In genomic region chr11:95383331-95383986, GRCm38 (mm10) we compare ENCODE assay signal across 9 mouse cellular contexts. TPM values are rescaled to one million over a fixed set of nuclear protein-coding genes. Genes with fewer than 3 reads are reported as not detected.
DNase-seq lines count a peak whose midpoint lies in the region; ATAC-seq and TF ChIP-seq lines count a peak whose summit lies in the region.
"Had no signal": no experiment of that assay in that cellular context is flagged by ENCODE, and none has a peak within 500 bp of the region (broad histone marks: within the 10 kb centered on the region; RNA-seq: fewer than 3 reads in every experiment).

No protein-coding gene starts in this region.

- no peaks in the 10 kb centered on the region for H3K27me3 ChIP-seq in liver, embryonic 15.5 days
- H3K27me3 ChIP-seq: lung, embryonic 15.5 days had no signal

- H3K27ac ChIP-seq in bone marrow, adult 2 months (ENCODE audit: control insufficient read depth, insufficient read depth, low read depth, low read length, poor library complexity): peak overlapping the region; percentile 36; the same call in 1 of the 2 replicates
- peak overlapping the region; percentile 94 for H3K27ac ChIP-seq in liver, embryonic 15.5 days (replicated peaks)
- H3K27ac ChIP-seq: lung, embryonic 15.5 days had no signal

- no peaks in the 10 kb centered on the region for H3K9me3 ChIP-seq in liver, embryonic 15.5 days (replicated peaks)
- H3K9me3 ChIP-seq: lung, embryonic 15.5 days had no signal

- no peak for TF ChIP-seq POLR2A in bone marrow, adult 2 months (IDR thresholded peaks at IDR 0.05; ENCODE audit: borderline replicate concordance, control insufficient read depth, low read depth, low read length)

- H3K36me3 ChIP-seq in liver, embryonic 15.5 days (replicated peaks): peaks cover 71% of the 10 kb centered on the region

- H3K4me2 ChIP-seq in liver, embryonic 15.5 days: peak overlapping the region; percentile 77

- no peak overlapping the region for H3K9ac ChIP-seq in liver, embryonic 15.5 days

- no peak for ATAC-seq in liver, embryonic 15.5 days (ENCODE audit: insufficient read depth)

- no peaks in the 10 kb centered on the region; the same call in 1 of the 2 replicates for H3K4me1 ChIP-seq in bone marrow, adult 2 months (ENCODE audit: control insufficient read depth, insufficient read depth, low read length)
- peaks cover 42% of the 10 kb centered on the region for H3K4me1 ChIP-seq in liver, embryonic 15.5 days (replicated peaks)

- DNase-seq in kidney, postnatal 25 days: peak; percentile 35 to 61
- no peak for DNase-seq in kidney, postnatal 4 days
- peak; percentile 79 to 83 for DNase-seq in heart, adult 9 months (ENCODE audit: low spot score in 2 of 2)
- DNase-seq in thymus, postnatal 10 days (ENCODE audit: low spot score in 2 of 2): no peak
- DNase-seq in adrenal gland, postnatal 36 days: no peak
- DNase-seq: adrenal gland, postnatal 10 days had no signal

- TF ChIP-seq CTCF in bone marrow, adult 2 months (IDR thresholded peaks at IDR 0.05; ENCODE audit: control insufficient read depth, insufficient read depth, low read length): no peak

- no peak overlapping the region for H3K4me3 ChIP-seq in bone marrow, adult 2 months (replicated peaks; ENCODE audit: control insufficient read depth, low read depth, low read length)
- no peak overlapping the region for H3K4me3 ChIP-seq in liver, embryonic 15.5 days (replicated peaks)

- 63% methylated on average over 5 of the region's 5 CpGs for WGBS in bone marrow, adult 2 months
- 72% methylated on average over 5 of the region's 5 CpGs for WGBS in liver, embryonic 15.5 days (ENCODE audit: insufficient replicate concordance)

RNA-seq across cellular contexts. Expression of gene Slc35b1, which starts 1.0 kb away (rescaled TPM):
- polyA plus RNA-seq in bone marrow, adult 2 months (2011; ENCODE audit: insufficient read depth, insufficient read length, low replicate concordance, missing spikeins): 34.9 and 49.3 TPM in 2 replicates
- 39.2 and 40.6 TPM in 2 replicates for polyA plus RNA-seq in liver, embryonic 15.5 days (2015; fragmentation: Nextera tagmentation; extraction: Ambion mirVana)
- 10 to 100 TPM; 70.3 to 75.0 TPM for total RNA-seq in adrenal gland, postnatal 36 days (2021)

RNA-seq across cellular contexts. Expression of gene Spop, which starts 30.4 kb away (rescaled TPM):
- 57.9 and 61.3 TPM in 2 replicates for polyA plus RNA-seq in bone marrow, adult 2 months (2011; ENCODE audit: insufficient read depth, insufficient read length, low replicate concordance, missing spikeins)
- 66.6 and 67.5 TPM in 2 replicates for polyA plus RNA-seq in liver, embryonic 15.5 days (2015; fragmentation: Nextera tagmentation; extraction: Ambion mirVana)
- 100 to 1,000 TPM; 154 TPM for total RNA-seq in adrenal gland, postnatal 36 days (2021)

RNA-seq across cellular contexts. Expression of gene Fam117a, which starts 46.6 kb away (rescaled TPM):
- polyA plus RNA-seq in bone marrow, adult 2 months (2011; ENCODE audit: insufficient read depth, insufficient read length, low replicate concordance, missing spikeins): 167 and 178 TPM in 2 replicates
- polyA plus RNA-seq in liver, embryonic 15.5 days (2015; fragmentation: Nextera tagmentation; extraction: Ambion mirVana): 75.3 and 78.9 TPM in 2 replicates
- total RNA-seq in adrenal gland, postnatal 36 days (2021): 10 to 100 TPM; 13.7 to 15.4 TPM

Comparison
In these comparisons a context has a peak if more than half of its experiments do, and no peak if none do; other contexts are left out.
1. DNase-seq: peak in kidney, postnatal 25 days (2 of 2) and heart, adult 9 months (2 of 2); none in kidney, postnatal 4 days (0 of 2), thymus, postnatal 10 days (0 of 2) and adrenal gland, postnatal 36 days (0 of 2).